Mouse (Mus musculus) megakaryocyte, embryonic 14.5 days (primary cell): ENCODE measurements around the gene Rundc3a.

Experiments
- FLI1 ChIP-seq: IDR thresholded peaks from 2 replicates; pipeline ENCODE4 v1.6.1; 2012; ENCODE audit warnings: low read length, inconsistent platforms, mixed read lengths
- GATA1 ChIP-seq: IDR thresholded peaks from 3 replicates; pipeline ENCODE4 v1.6.1; 2012; ENCODE audit warnings: mixed read lengths, low read length, inconsistent platforms, borderline replicate concordance

- TF ChIP-seq GATA1 (no peak), FLI1 (no peak)
Observed at GRCm38 (mm10) chr11:102377186-102377585, 16.0 kb upstream of the Rundc3a start.
